Mouse (Mus musculus): ENCODE data around the gene Olfr347.

Olfr347 gene

DNA sequence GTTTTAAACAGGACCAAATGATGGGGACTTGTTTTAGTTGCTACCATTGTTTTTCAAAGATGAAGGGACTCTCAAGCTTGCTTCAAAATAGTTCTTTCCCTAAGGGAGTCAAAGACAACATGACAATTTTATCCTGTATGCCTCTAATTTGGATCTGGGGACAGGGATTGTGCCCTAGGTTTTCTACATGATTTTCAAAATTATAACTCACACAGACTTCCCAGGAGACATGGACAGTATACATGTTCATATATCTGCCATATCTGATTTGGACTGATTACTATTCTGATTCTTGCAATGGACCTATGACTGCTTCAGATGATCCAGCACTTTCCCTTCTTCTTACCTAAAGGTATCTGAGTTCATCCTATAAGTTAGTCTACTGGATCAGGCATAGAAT is at the start of gene Olfr347:
Olfr347 (plus strand) TSS at position 301 of the 400 bp plus-strand sequence.
- no peak for DNase-seq

DNA sequence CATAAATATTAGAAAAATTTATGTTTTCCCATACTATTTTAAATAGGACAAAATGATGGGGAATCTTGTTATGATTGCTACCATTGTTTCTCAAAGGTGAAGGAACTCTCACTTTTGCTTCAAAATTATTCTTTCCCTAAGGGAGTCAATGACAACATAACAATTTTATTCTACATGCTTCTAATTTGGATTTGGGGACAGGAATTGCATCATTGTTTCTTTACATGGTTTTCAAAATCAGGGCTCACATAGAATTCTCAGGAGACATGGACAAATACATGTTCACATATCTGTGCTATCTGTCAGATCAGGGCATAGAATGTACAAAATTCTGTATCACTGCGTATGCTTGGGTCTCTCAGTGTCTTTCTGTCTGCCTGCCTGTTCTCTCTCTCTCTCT is 46.2 kb upstream of the Olfr347 start, which contains the start of gene Olfr346:
Olfr346 (plus strand) TSS at position 301 of the 400 bp plus-strand sequence.
- DNase-seq: no peak

DNA sequence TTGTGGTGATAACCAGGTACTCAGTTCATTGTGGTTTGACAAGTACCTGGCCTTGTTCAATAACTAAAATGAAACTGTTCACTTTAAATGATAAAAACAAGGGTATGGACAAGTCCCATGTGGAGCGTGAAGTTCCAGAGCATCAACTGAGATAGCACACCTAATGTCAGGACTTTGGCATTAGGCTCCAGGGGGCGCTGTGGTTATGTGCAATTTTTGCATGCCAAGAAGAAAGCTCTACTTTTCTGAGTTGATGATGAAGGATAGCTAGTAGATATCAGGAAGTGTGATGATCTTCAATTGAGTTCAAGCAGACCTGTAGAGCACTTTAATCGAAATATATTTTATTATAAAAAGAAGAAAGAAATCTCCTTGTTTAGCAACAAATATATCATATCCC is 4.5 kb downstream of the Olfr347 start:
- DNase-seq: no peak

- no peak for DNase-seq
These were observed 52.3 kb downstream of the Olfr347 start, which contains the start of gene Olfr348 for GRCm38 (mm10) chr2:36783976-36784375. TSS of gene Olfr348 (plus strand) at chr2:36784276.

Data from thymus, postnatal 14 days (tissue).